Mouse (Mus musculus): ENCODE measurements around the gene Ace.

Gene Ace

DNA sequence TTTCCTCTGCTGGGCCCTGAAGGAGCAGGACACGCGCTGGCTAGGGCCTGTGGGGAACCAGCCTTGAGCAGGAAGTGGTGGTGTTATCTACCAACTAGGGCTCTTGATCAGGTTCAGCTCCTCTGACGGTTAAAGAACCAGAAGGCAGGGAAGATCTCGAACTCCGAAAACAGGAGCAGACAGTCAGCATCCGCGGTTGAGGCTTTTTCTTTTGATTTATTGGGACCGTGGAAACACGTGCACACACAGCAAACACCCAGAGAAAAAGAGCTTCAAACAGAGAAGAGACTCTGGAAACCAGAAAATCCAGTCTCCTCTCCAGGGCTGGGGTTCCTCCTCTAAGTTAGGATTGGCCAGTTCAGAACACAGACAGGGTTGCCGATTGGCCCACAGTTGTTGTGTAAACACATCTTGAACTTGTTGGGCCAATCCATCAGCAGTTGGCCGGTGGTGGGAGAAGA lies 21.0 kb upstream of the Ace start:
- DNase-seq = no peak

DNA sequence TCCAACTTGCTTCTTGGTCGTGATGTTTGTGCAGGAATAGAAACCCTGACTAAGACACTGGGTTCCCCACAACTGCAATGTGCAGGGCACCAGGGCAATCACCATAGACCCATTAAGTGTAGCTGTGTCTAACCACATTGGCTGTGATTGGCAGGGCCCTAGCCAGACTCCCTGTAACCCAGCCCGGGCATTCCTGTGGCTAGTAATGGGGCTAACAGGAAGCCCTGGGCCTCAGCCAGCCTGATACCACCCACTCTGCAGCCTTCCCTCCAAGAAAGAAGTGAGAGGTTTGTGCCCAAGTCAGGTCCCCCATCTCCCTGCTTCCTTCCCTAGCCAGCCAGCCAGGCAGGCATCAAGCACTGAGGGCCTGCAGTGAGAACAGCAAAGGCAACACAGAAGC lies 19.5 kb upstream of the Ace start:
- no peak for DNase-seq

DNA sequence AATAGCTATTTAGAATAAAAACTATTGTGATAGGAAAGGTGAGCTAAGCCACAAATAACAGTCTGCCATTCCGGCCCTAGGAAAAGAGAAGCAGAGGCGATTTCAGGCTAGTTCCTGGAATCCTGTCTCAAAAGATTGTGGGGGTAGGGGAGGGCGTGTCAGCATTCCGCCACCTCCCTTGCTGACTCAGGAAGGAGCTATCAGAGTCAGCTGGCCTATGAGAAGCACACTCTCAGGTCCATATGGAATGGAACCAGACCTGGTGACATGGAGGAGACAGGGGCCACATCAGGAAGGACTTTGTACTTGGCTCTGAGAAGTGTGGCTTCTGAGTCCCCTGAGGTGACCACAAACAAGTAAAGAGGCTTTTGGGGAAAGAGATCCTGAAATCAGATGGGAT lies 17.2 kb upstream of the Ace start:
- DNase-seq = no peak

DNA sequence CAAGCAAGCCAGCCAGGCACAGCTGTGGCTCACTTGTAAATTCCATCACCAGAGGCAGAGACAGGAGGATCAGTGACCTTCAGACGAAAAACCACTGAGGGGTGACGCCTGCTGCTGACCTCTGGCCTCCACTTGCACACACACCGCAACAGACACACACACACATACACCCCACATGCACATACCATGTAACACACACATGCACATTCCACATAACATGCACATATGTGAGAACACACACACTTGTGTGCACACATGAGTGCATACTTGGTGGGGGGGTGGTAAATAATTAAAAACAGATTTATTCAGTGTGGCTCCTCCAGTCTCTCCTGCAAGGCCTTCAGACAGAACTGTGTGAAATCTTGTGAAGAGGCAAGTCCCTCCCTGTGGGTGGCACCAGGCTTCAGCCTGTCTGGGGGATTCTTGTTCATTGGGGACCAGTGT lies 16.1 kb upstream of the Ace start:
- DNase-seq = no peak

DNA sequence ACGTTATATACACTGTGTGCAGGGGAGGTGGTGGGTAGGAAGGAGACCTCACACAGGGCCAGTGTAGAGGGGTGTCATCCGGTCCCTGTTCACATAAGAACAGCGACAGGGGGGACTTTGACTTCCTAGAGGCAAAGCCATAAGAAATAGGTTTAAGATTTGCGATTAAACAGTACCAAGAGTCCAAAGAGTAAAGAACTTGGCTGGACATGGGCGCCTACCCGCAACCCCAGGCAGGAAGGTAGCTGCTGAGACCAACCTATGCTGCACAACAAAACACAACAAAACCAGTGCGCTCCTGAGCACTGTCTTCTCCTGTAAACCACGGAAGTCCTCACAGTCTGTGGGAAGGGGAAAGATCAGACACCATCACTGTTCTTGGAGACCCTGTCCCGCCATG lies 15.6 kb upstream of the Ace start:
- no peak for DNase-seq

DNA sequence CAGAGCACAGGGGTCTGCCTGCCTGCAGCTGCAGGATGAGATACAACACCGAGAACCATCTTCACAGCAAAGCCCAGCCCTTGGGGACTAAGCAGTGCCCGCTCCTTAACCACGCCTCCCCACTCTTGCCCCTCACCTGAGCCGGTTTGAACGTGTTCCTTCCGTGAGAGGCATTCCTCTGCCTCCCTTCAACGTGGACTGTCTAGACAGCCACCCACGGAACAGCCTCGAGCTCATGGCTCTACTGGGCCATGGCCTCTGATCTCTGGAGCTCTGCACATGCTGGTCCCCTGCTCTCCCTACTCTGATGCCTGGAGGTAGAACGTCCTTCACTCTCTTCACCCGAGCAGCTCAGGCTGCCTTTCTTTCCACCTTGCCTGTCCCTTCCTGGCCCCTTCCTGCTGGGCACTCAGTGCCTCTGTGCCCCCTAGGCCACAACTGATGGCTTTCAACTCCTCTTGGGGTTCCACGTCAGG lies 14.8 kb upstream of the Ace start, which contains the start of gene Cyb561:
TSS of gene Cyb561 (minus strand) at position 426 of the 476 bp plus-strand sequence.
- DNase-seq = no peak

DNA sequence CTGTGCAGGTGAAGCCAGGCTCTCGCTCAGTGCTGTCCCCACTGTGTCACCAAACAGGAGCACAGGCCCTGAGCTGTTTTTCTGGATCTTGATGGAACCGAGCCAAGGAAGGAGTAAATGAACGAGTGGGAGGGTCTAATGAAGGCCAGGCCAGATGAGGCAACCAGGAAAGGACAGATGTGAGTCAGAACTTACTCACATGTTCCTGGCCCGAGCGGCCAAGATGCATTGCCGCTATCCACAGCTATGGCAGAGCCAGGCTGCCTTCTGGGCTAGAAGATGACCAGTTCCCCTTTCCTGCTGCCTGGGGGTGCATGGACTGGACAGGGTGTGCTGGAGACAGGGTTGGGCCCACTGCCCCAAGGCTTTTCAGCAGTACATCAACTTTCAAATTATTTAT lies 14.3 kb upstream of the Ace start:
- DNase-seq = no peak

DNA sequence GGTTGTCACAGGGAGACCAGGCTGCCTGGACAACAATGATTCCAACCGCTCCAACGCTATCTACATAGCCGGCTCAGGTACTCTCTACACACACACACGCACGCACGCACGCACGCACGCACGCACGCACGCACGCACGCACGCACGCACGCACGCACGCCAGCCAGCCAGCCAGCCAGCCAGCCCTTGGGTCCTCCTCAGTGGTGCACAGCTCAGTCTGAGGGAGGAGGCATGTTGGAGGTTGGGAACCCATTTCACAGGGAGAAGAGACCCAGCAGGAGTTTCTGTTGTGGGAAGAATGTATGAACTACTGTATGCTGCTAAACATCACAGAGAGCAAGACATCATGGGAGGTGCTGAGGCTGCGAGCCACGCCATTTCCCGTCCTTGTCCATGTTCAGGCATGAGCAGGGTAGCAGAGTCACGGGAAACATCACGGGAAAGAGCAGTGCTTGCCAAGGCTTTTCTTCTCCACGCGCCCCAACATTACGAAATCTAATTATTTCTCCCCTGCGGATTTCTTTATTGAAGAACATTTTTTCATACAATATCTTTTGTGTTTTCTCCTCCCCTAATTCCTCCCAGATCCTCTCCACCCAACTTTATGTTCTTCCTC lies 11.8 kb upstream of the Ace start:
- no peak for DNase-seq

DNA sequence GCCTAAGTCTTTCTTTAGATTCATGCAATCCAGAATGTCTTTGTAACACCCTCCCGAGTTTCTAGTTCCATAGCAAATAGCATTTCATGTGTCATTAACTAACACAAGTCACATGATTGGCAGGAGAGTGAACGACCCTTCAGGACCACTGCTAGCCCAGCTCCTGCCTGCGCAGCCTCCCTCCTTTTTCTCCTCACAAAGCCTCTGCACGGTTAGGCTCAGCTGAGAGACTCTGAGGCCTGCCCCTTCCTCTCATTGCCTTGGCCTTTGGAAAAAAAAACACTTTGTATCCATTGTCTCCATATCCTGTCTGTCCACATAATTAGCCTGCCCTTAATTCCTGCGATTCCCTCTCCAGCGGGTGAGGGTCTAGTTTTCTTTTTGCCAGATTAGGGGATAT lies 10.2 kb upstream of the Ace start:
- DNase-seq = no peak

DNA sequence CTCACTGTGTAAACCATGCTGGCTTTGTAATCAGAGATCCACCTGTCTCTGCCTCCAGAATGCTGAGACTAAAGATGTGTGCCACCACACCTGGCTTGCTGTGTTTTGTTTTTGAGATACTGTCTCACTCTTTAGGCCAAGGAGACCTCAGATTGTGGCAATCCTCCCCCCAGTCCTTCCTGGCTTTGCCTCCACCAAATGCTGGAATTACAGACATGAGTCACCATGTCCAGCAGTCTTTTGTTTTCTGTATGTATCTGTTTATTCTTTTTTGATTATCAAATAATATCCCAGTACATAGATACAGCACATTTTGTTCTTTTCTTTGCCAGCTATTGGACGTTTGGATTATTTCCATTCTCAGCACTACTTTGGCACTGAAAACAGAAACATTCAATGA lies 9.2 kb upstream of the Ace start:
- no peak for DNase-seq

DNA sequence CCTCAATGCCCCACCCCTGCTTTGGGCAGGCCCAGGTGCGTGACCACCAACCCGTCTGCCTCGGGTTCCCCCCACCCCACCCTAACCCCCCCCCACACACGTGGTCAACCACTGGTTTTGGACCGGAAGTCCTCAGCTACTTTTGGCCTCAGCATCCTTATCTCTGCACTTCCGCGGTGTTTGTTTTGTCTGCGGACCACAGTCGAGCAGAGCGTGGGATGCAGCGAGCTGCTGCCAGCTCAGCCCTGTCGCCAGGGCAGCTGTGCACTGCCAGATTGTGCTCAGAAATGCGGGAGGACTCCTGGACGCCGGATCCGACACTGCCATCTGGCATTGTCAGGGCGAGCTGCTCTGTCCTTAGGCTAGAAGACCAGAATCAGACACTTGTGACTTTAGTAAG lies 8.4 kb upstream of the Ace start:
- DNase-seq = peak; percentile 41

DNA sequence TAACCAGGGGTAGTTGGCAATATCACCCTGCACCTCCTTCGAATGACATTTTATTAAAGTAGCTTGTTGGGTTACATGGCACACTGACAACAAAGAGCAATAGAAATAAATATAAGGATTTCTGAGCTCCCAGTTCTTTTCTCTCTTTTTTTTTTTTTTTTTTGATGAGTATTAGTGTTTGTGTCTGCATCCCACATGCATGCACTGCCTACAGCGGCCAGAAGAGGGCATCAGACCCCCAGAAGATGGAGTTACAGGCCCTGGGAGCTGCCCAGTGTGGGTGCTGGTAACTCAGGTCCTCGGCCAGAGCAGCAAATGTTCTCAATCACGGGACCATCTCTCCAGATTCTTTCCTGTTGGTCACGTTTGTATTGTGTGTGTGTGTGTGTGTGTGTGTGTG lies 3.1 kb upstream of the Ace start:
- DNase-seq = no peak

DNA sequence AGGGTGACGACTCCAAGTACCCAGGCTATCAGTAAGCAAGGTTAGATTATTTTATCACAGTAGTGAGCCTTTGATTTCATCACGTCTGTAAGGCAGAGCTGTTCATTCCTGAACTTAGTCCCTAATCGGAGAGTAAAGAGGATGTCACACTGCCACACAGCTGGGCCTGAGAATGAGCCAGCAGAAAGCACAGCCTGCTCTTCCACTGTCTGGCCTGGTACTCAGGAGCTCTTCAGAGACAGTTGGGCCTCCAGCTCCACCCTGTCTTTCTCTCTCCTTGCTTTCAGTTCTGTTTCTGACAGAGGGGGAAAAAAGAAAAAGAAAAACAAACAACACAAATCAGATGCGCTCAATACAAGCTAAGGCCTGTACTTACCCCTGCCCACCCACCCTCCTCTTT lies 1.5 kb upstream of the Ace start:
- DNase-seq = no peak

DNA sequence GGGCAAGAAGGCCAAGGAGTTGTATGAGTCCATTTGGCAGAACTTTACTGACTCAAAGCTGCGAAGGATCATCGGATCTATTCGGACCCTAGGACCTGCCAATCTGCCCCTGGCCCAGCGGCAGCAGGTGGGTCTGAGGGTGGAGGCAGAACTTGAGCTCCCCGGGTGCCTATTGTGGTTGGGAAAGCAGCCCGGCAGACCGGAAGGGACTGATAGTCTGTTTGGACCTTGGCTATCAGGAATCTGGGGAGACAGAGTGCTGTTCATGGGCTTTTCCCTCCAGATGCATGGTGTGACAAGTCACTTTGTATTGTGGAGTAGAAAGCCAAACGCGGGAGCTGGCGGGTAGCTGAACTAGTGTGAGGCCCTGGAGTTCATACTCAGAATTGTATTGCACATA lies 1.2 kb downstream of the Ace start:
- no peak for DNase-seq

DNA sequence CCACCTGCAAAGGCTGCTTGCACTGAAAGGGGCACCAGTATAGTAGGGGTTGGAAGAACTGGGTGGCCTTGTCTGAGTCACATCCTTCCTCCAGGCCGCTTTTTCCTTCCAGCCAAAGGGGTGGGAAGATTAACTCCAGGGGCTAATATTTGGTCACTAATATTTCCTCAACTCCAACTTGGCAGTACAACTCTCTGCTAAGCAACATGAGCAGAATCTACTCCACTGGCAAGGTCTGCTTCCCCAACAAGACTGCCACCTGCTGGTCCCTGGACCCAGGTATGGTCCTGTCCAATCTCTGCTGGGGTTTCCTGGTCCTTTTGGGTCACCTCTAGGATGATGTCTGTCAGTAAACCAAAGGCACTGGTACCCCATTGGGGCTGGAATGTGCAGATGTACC lies 1.8 kb downstream of the Ace start:
- peak; percentile 44 for DNase-seq

DNA sequence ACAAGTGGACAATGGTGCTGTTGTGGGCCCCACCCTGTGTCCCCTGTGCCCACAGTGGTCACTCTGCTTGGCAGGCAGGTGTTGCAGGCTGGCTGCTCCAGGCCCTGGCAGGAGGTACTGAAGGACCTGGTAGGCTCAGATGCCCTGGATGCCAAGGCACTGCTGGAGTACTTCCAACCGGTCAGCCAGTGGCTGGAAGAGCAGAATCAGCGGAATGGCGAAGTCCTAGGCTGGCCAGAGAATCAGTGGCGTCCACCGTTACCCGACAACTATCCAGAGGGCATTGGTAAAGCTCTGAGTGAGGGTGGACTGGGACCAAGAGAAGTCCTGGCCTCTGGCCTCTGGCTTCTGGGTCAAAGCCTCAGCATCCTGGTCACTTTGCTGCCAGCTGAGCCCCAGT lies 6.8 kb downstream of the Ace start:
- no peak for DNase-seq

DNA sequence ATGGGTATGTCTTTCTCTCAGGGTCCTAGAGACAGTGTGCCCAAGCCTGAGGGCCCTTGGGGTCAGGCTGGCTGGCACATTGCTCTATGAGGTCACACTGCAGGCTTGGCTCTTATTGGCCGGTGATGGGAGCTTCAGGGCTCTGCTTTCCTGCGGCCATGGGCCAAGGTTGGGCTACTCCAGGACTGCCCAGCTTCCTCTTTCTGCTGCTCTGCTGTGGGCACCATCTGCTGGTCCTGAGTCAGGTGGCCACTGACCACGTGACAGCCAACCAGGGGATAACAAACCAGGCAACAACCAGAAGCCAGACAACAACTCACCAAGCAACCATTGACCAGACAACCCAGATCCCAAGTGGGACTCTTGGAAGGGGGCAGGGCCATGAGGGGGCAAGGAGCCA lies 7.3 kb downstream of the Ace start:
- no peak for DNase-seq

DNA sequence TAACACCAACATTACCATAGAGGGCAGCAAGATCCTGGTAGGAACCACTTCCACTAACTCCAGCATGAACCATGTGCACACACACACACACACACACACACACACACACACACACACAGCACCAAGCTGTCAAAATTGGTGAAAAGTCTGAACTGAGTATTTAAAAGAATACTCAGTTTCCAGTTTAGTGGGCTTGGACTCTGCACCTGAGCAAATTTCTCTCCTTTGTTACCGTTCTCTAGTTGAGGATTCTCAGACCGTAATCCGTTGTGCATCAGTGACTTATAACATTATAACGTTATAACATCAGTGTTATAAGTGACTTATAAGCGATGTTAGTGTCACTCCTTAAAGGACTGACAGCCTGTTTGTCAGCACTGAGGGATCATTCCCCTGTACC lies 7.9 kb downstream of the Ace start:
- DNase-seq = no peak

DNA sequence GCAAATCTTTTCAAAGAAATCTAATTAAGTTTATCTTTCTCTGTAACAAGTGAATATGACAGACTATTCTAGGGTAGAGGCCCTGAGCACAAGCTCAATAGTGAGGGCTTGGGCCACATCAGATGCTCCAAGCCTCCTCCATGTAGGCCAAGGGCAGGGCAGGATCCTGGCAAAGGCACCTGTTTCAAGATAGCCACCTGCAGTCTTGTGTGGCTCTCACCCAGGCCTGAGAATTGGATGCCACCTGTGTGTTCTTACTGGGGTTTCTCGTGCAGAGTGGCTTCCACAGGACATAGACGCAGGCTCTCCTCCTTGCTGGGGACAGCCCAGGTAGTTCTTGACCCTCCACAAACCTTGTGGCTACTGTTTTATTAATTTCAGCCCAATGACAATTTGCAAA lies 10.5 kb downstream of the Ace start:
- no peak for DNase-seq

DNA sequence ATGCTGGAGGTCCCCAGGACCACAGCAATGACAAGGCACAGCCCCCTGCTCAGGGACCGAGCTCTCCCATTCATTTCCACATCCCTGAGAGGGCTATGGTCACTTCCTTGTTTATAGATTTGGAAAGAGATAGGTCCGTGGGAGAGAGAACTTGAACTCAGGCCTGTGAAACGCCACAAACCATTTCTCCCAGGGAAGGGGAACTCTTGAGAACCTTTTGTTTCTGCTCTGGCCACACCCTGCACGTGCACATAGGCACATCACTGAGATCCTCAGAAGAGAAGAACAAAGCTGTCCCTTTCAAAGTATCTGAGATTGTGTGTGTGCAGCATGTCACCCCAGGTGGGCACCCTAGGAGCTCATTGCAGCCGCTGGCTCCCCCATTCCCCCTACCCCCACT lies 10.9 kb downstream of the Ace start:
- DNase-seq = no peak

DNA sequence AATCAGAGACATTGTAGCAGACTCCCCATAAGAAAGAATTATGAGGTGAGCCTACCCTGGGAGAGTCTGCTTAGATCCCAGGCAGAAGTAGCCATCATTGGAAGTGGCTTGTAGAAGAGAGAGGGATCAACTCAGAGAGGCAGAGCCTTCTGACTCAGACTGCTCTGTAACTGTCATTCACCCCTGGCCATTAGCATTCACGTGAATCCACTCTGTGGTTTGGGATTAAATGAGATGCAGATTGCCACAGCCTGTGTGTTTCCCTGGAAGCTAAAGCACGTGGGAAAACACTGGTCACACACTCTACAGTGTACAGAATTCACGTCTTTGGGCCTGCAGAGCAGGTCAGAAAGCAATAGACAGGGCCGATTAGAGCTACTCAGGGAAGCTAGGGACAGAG lies 16.7 kb downstream of the Ace start:
- no peak for DNase-seq

DNA sequence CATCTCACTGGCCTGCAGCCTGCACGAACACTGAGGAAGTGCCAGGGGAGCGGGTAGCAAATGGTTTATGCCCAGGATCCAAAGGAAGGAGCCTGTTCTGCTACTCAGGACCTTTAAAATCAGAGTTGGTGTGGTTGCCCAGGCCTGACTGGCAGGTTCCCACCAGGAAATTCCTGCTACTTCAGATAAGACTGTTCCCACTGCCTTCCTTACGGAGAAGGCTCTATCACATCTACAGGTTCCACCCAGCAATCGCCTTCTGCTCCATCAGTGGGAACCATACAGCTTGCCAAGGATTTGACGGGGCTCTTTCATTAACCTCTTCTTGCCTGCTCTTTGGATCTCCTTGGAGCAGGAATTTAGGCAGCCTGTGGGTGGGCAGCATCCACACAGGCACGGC lies 19.7 kb downstream of the Ace start:
- no peak for DNase-seq

DNA sequence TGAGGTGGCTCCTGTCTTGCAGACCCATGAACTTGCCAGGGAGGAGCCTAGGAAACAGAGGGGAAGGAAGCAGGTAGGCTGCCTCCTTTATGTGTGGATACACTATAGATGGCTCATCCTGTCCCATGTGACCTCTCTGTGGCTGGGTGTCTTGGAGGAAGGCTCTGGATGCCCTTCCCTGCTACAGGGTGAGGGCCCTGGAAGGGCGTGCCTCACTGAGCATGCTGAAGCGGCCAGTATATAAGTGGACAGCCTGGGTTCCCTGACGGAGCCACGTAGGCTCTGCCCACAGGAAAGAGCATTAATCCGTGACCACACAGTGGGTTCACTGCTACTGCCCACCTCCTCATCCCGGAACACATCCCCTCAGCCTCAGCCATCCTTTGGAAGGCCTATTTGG lies 21.7 kb downstream of the Ace start:
- no peak for DNase-seq

DNA sequence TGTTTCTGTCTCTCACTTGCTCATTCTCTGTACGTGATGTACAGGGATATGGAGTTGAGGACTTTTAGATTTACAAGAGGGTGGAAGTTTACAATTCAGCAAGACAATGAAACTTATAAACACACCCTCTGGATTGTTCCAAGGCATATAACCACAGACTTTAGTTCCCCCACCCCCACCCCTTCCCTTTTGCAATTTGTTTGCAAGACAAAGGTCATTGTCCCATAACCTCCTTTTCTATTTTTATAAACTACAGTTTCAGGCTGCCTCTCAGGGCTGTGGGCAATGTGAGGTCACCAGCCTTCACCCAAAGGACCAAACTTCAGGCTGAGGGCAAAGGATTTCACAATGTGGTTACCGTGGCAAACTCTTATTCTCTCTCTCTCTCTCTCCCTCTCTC lies 22.5 kb downstream of the Ace start:
- no peak for DNase-seq

DNA sequence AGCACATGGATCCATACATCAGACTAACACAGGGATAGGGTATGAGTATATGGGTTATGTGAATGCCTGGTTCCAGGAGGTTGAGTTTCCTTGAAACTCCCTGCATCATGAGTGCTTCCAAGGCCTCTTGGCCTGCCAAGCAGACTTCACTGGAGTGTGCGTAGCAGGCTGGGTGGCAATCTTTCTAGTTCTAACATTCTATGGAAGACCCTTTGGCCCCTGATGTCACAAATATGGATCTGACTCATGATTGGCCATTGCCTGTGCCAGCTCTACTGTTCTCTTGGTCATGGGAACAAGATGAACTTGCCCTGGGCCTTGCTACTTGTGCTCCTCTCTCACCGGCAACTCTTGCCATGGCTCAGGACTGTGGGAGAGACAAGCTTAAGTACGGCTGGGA lies 26.6 kb downstream of the Ace start, which contains the start of gene Ace3:
TSS of gene Ace3 (plus strand) at position 301 of the 400 bp plus-strand sequence.
- no peak for DNase-seq

DNA sequence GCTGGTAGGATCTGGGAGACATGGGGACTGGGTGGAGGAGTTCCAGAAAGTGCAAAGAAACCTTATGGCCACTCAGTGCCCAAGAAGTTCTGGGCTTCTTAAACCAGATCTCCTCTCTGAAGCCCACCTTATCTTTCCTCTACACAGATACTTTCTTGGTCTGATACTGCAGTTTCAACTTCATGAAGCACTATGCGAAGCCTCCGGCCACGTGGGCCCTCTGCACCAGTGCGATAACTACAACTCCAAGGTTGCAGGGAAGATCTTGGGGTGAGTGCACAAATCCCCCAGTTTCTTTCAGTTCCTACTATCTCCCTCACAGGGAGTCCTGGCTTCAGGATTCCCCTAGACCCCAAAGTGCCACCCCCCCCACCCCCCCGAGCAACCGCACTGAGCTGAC lies 32.3 kb downstream of the Ace start:
- DNase-seq = no peak

Data from right cerebral cortex, postnatal 14 days (tissue).